Mouse (Mus musculus): ENCODE results near the gene Rabl6.

DNA sequence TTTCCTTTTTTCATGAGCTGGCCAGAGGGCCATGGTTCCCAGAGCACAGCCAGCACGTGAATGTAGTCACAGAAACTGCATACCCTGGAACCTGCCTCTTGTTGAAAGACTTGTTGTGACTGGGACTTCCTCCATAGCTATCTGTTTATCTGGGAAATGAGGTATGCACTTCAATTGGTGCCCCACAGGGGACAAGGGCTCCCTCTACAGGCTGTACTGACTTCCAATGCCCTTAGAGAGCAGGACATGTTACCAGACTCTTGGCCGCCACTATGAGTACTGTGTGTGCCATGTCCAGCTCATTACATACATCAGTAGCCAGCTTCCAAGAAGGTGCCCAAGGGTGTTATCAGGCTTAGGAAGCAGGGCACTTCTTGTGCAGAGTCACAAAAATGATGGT lies 16.5 kb downstream of the Rabl6 start:
- TF ChIP-seq CTCF (IDR thresholded peaks at IDR 0.05; ENCODE audit: control insufficient read depth, insufficient read depth, insufficient replicate concordance, low read depth, low read length) (no peak), POLR2A (IDR thresholded peaks at IDR 0.05; ENCODE audit: control insufficient read depth, low read depth, low read length) (no peak)
